Mouse (Mus musculus) spleen, adult 2 months (tissue): ENCODE results near the gene Pank4. TPM values are rescaled to one million over a fixed set of nuclear protein-coding genes. Genes with fewer than 3 reads are reported as not detected.

Experiments used
- DNase-seq, 2 experiments: peaks; one replicate each; pipeline versions ENCODE4 v3.0.0 to v3.0.0-alpha.2; 2012 to 2021; ENCODE audit warnings: low spot score in 2 of 2, low read depth in 1 of 2
- H3K27ac ChIP-seq: fragments of 200-500 bp; 2 replicates; pipeline ENCODE4 v1.5.1; 2012; ENCODE audit warnings: low read length, inconsistent platforms; ENCODE audit not compliant: insufficient read depth
- H3K27me3 ChIP-seq: fragments of 200-500 bp; 2 replicates; pipeline ENCODE4 v1.6.1; 2012; ENCODE audit warnings: mild to moderate bottlenecking, moderate library complexity, low read length, inconsistent platforms; ENCODE audit not compliant: control insufficient read depth, insufficient read depth
- H3K36me3 ChIP-seq: fragments of 200-500 bp; 2 replicates; pipeline ENCODE4 v1.6.1; 2012; ENCODE audit warnings: mild to moderate bottlenecking, low read length, inconsistent platforms; ENCODE audit not compliant: control insufficient read depth, insufficient read depth
- H3K4me1 ChIP-seq: fragments of 200-500 bp; 2 replicates; pipeline ENCODE4 v1.6.1; 2011; ENCODE audit warnings: inconsistent platforms; ENCODE audit not compliant: control insufficient read depth, insufficient read depth, insufficient read length
- H3K4me3 ChIP-seq: fragments of 200-500 bp; 2 replicates; pipeline ENCODE4 v1.5.1; 2011; ENCODE audit warnings: mild to moderate bottlenecking, inconsistent platforms; ENCODE audit not compliant: insufficient read depth, insufficient read length; ENCODE audit errors: extremely low read depth
- CTCF ChIP-seq: fragments of 200-500 bp; IDR thresholded peaks from 2 replicates; pipeline ENCODE4 v1.5.1; 2011; ENCODE audit warnings: mild to moderate bottlenecking, inconsistent platforms; ENCODE audit not compliant: insufficient read depth, insufficient read length, insufficient replicate concordance; ENCODE audit errors: extremely low read depth
- POLR2A ChIP-seq: fragments of 200-500 bp; IDR thresholded peaks from 2 replicates; pipeline ENCODE4 v1.6.1; 2011; ENCODE audit warnings: low read depth, low read length, inconsistent platforms
- WGBS: fragments of 180-500 bp; shearing (Covaris S2); methylation state at CpG from one replicate; pipeline ENCODE4 v1.1.7; 2018; 5-methylcytosine and 5-hydroxymethylcytosine counted together
- polyA plus RNA-seq: library from polyadenylated mRNA; depleted of rRNA; stranded (reverse); fragments of >200 nt; gene quantifications from 2 replicates; pipeline ENCODE4 v1.2.3, GENCODE M21; 2012

Gene Pank4
- polyA plus RNA-seq, 1 experiment = 58.0 TPM

DNA sequence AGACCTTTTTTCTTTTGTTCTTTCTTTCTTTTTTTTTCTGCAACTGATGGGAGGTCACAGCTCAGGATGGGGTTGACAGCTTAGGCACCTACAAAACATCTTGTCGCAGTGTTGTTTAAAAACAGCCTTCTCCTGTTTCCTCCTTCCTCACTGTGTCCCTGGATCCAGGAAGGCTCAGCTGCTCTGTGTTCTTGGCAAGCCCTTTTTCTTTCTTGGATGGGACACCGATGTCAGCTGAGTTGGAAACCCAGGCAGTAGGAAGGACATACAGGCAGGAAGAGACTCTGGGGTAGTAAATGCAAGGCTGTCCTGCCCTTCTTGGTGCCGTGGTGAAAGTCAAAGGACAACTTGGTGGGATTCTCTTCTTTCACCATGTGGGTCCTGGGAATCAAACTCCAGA lies 1.9 kb downstream of the Pank4 start:
- Histone ChIP-seq H3K4me1 (peaks cover 16% of the 10 kb centered on the region; the same call in 1 of the 2 replicates), H3K27me3 (no peaks in the 10 kb centered on the region; the same call in 1 of the 2 replicates), H3K36me3 (peaks cover 20% of the 10 kb centered on the region), H3K27ac (no peak overlapping the region), H3K4me3 (no peak overlapping the region)
- 84% methylated on average over 3 of the region's 3 CpGs for WGBS
- no peak for DNase-seq
- no peak for TF ChIP-seq POLR2A
- no peak for TF ChIP-seq CTCF

DNA sequence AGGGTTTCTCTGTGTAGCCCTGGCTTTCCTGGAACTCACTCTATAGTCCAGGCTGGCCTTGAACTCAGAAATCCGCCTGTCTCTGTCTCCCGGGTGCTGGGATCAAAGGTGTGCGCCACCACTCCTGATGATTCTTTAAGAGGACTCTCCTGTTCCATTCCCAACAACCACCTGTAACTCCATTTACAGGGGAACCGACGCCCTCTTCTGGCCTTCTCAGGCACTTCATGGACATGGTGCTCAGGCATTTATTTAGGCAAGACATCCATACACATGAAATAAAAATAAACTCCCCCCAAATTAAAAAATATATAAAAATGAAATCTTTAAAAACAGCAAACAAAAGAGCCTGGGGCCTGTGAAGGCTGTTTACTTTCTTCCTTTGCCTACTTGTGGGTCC lies 3.2 kb downstream of the Pank4 start:
- Histone ChIP-seq H3K4me1 (peaks cover 16% of the 10 kb centered on the region; the same call in 1 of the 2 replicates), H3K27me3 (no peaks in the 10 kb centered on the region), H3K36me3 (peaks cover 32% of the 10 kb centered on the region), H3K27ac (no peak overlapping the region), H3K4me3 (no peak overlapping the region)
- WGBS = 82% methylated on average over 5 of the region's 5 CpGs
- TF ChIP-seq POLR2A (no peak), CTCF (peak; percentile 40; the same call in 1 of the 2 replicates)
- DNase-seq = peak in 1 of 2 experiments; percentile 61

DNA sequence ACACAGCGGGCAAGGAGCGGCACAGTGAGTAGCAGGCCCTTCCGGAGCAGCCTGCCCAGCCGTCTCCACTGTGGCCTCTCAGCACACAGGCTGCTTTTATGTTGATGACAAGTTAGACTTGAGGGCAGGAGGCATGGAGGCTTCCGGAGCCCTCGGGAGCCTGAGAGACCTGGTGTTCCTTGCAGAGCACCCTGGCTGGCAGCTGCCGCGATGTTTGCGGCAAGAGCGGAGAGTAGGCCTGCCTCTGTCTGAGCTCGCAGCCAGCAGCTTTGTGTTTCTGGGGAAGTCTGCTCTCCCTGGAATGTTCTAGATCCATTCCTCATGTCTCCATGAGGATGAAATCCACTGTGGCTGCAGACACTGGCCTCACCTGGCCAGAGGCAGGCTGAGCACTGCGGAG lies 8.6 kb downstream of the Pank4 start:
- 98% methylated on average over 12 of the region's 12 CpGs for WGBS
- H3K4me3 ChIP-seq = no peak overlapping the region
- H3K27ac ChIP-seq = no peak overlapping the region
- H3K36me3 ChIP-seq = peaks cover 82% of the 10 kb centered on the region
- H3K27me3 ChIP-seq = no peaks in the 10 kb centered on the region
- TF ChIP-seq CTCF = no peak
- no peak for TF ChIP-seq POLR2A
- no peaks in the 10 kb centered on the region for H3K4me1 ChIP-seq
- DNase-seq = no peak

DNA sequence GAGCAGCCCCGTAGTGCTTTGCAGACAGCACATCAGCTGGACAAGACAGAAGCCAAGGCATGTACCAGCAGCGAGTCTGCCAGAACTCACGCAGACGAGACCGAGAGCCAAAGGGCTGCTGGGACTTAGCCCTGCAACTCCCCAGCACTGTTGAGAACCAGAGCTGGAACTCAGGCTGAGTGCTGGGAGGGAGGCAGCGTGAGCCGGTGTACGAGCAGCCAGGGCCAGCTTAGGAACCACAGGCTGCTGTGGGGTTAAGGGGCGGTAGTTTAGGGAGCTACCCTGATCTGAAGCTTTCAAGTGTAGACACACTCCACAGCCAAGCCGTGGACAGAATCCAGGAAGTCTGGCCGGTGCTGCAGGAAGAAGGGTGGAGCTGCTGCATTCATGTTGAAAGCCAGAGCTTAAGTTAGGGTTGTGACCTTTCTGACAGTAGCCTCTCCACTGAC lies 10.3 kb downstream of the Pank4 start:
- Histone ChIP-seq H3K27me3 (no peaks in the 10 kb centered on the region), H3K4me3 (no peak overlapping the region), H3K4me1 (no peaks in the 10 kb centered on the region), H3K27ac (no peak overlapping the region), H3K36me3 (peaks cover 93% of the 10 kb centered on the region)
- WGBS = 84% methylated on average over 11 of the region's 11 CpGs
- no peak for TF ChIP-seq POLR2A
- TF ChIP-seq CTCF = no peak
- no peak for DNase-seq

DNA sequence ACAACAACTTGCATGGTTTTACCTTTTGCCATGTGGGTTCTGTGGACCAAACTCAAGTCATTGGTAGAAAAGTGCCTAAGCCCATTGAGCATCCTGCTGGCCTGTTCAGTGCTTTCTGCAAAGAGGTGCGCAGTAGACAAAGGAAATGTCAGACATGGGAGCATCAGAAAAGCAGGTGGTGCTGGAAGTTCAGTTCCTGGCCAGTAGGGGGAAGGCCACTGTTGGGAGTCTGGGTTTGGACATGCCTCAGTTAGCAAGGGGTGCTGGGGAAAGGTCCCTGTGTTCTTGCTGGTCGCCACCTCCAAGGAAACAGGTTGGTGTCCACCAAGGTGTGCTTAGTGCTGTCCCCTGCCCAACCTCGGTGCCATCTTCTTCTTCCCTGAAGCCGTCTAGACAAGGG lies 16.2 kb downstream of the Pank4 start:
- no peak overlapping the region for H3K27ac ChIP-seq
- peak; percentile 8; the same call in 1 of the 2 replicates for TF ChIP-seq CTCF
- TF ChIP-seq POLR2A = no peak
- H3K4me1 ChIP-seq = no peaks in the 10 kb centered on the region
- DNase-seq = no peak
- peaks cover 52% of the 10 kb centered on the region for H3K36me3 ChIP-seq
- H3K27me3 ChIP-seq = no peaks in the 10 kb centered on the region
- H3K4me3 ChIP-seq = no peak overlapping the region
- 93% methylated on average over 4 of the region's 4 CpGs for WGBS

DNA sequence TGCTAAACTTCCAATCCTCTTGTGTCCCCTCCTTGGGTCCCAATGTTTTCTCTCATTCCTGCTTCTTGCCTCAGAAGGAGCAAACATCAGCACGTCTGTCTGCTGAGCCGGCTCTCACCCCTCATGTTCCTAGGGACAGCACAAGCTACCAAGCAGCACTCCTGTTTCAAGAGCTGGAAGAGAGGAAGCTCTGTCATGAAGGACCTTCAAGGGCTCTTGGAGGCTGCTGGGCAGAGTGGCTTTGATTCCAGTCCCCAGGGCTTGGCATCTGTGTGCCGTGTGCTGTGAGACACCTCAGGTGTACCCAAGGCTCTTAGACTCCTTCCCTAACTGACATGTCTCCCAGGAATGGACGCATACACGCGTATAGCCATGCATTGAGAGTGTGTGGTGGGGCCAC lies 17.2 kb downstream of the Pank4 start:
- 94% methylated on average over 6 of the region's 6 CpGs for WGBS
- no peak for DNase-seq
- H3K36me3 ChIP-seq = peaks cover 44% of the 10 kb centered on the region
- no peaks in the 10 kb centered on the region; the same call in 1 of the 2 replicates for H3K4me1 ChIP-seq
- H3K27me3 ChIP-seq = no peaks in the 10 kb centered on the region
- no peak overlapping the region for H3K4me3 ChIP-seq
- no peak overlapping the region for H3K27ac ChIP-seq
- TF ChIP-seq CTCF (no peak), POLR2A (no peak)

DNA sequence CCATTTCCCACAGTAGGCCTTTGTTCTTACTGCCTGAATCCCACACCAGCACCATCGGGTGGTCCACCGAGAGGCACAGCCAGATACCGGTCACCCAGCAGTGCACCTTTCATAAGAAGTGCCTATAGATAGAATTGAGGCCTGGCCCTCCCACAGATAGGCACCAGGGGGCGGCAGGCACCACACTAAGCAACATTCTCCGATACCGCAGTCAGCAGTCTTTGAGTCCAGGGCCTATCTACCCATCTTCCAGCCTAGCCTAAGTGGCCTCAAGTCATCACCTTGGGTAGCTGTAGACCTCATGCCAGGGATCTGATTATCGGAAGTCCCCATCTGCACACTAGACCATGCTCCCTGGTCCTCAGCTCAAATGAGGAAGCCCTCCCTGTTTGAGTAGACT lies 17.6 kb downstream of the Pank4 start:
- 43% methylated on average over 7 of the region's 7 CpGs for WGBS

More for the DNA sequence above, 17.6 kb downstream of the Pank4 start:
- peak; percentile 65; the same call in 1 of the 2 replicates for TF ChIP-seq CTCF
- no peak for TF ChIP-seq POLR2A
- Histone ChIP-seq H3K36me3 (peaks cover 39% of the 10 kb centered on the region), H3K27me3 (no peaks in the 10 kb centered on the region), H3K27ac (no peak overlapping the region), H3K4me1 (no peaks in the 10 kb centered on the region; the same call in 1 of the 2 replicates), H3K4me3 (no peak overlapping the region)
- DNase-seq = peak in 1 of 2 experiments; percentile 39
